Mouse (Mus musculus): Measurements from ENCODE around the gene Cltrn. TPM values are rescaled to one million over a fixed set of nuclear protein-coding genes. Genes with fewer than 3 reads are reported as not detected.
A peak's percentile ranks its signal among the peaks of the same experiment; 100 is the strongest.

Cltrn gene
- 0.33 and 0.39 TPM in 2 replicates for polyA plus RNA-seq (2016; fragmentation: Nextera tagmentation; extraction: Ambion mirVana)

- Histone ChIP-seq H3K4me1 (peaks cover 6% of the 10 kb centered on the region; the same call in 1 of the 2 replicates), H3K9me3 (no peaks in the 10 kb centered on the region), H3K27me3 (replicated peaks; ENCODE audit: low read depth, poor library complexity, severe bottlenecking) (peaks cover 80% of the 10 kb centered on the region), H3K4me3 (no peak within 1 kb of the TSS), H3K27ac (replicated peaks) (no peak within 1 kb of the TSS), H3K36me3 (replicated peaks) (no peaks in the 10 kb centered on the region)
- DNase-seq (ENCODE audit: low spot score) = no peak
- WGBS = 89% methylated on average over 4 of the region's 4 CpGs
Measured at GRCm38 (mm10) chrX:164088582-164088981, at the start of gene Cltrn. Cltrn (plus strand) TSS chrX:164088830.

- H3K27ac ChIP-seq (replicated peaks) = no peak overlapping the region
- no peaks in the 10 kb centered on the region for H3K36me3 ChIP-seq (replicated peaks)
- H3K9me3 ChIP-seq = no peaks in the 10 kb centered on the region
- H3K27me3 ChIP-seq (replicated peaks; ENCODE audit: low read depth, poor library complexity, severe bottlenecking) = peaks cover 77% of the 10 kb centered on the region
- H3K4me1 ChIP-seq = no peaks in the 10 kb centered on the region
- WGBS = 43% methylated on average over 2 of the region's 2 CpGs
- H3K4me3 ChIP-seq = no peak overlapping the region
- no peak for DNase-seq (ENCODE audit: low spot score)
Measured at GRCm38 (mm10) chrX:164038882-164039281, 49.7 kb upstream of the Cltrn start.

DNA sequence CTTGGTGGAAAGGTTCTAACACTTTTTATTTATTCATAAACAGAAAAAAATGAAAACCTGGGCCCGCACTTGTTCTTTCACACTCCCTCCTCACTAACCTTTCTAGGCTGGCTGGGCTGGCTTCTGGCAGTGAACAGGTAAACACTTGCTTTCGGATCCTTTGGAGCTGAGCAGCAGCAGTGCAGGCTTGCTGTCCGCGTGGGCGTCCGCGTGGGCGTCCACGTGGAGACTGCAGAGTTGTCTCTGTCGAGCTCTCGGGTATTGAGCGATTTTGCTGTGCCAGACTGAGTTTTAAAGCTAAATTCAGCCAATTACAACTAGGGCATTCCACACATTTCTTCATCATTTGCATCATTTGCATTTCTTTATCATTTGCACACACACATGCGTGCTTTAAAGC, 46.6 kb upstream of the Cltrn start:
- Histone ChIP-seq H3K4me1 (no peaks in the 10 kb centered on the region), H3K4me3 (no peak overlapping the region), H3K27me3 (replicated peaks; ENCODE audit: low read depth, poor library complexity, severe bottlenecking) (peaks cover 83% of the 10 kb centered on the region), H3K9me3 (no peaks in the 10 kb centered on the region), H3K36me3 (replicated peaks) (no peaks in the 10 kb centered on the region), H3K27ac (replicated peaks) (no peak overlapping the region)
- 67% methylated on average over 13 of the region's 13 CpGs for WGBS
- no peak for DNase-seq (ENCODE audit: low spot score)

- Histone ChIP-seq H3K9me3 (no peaks in the 10 kb centered on the region), H3K27me3 (replicated peaks; ENCODE audit: low read depth, poor library complexity, severe bottlenecking) (peaks cover 54% of the 10 kb centered on the region), H3K36me3 (replicated peaks) (no peaks in the 10 kb centered on the region), H3K4me1 (no peaks in the 10 kb centered on the region), H3K4me3 (no peak overlapping the region), H3K27ac (replicated peaks) (no peak overlapping the region)
- DNase-seq (ENCODE audit: low spot score) = no peak
- WGBS = 83% methylated on average over 2 of the region's 2 CpGs
Measured at GRCm38 (mm10) chrX:164046736-164047135, 41.9 kb upstream of the Cltrn start.

- H3K36me3 ChIP-seq (replicated peaks) = no peaks in the 10 kb centered on the region
- no peak overlapping the region for H3K4me3 ChIP-seq
- H3K27me3 ChIP-seq (replicated peaks; ENCODE audit: low read depth, poor library complexity, severe bottlenecking) = peaks cover 67% of the 10 kb centered on the region
- H3K9me3 ChIP-seq = no peaks in the 10 kb centered on the region
- DNase-seq (ENCODE audit: low spot score) = no peak
- no peaks in the 10 kb centered on the region; the same call in 1 of the 2 replicates for H3K4me1 ChIP-seq
- WGBS = 87% methylated on average over 4 of the region's 4 CpGs
- no peak overlapping the region for H3K27ac ChIP-seq (replicated peaks)
Measured at GRCm38 (mm10) chrX:164055726-164056125, 32.9 kb upstream of the Cltrn start.

- Histone ChIP-seq H3K4me3 (no peak overlapping the region), H3K27ac (replicated peaks) (no peak overlapping the region), H3K27me3 (replicated peaks; ENCODE audit: low read depth, poor library complexity, severe bottlenecking) (peaks cover 92% of the 10 kb centered on the region), H3K4me1 (no peaks in the 10 kb centered on the region; the same call in 1 of the 2 replicates), H3K36me3 (replicated peaks) (no peaks in the 10 kb centered on the region), H3K9me3 (no peaks in the 10 kb centered on the region)
- DNase-seq (ENCODE audit: low spot score) = no peak
- 85% methylated on average over 3 of the region's 3 CpGs for WGBS
Measured at GRCm38 (mm10) chrX:164058523-164058922, 30.1 kb upstream of the Cltrn start.

DNA sequence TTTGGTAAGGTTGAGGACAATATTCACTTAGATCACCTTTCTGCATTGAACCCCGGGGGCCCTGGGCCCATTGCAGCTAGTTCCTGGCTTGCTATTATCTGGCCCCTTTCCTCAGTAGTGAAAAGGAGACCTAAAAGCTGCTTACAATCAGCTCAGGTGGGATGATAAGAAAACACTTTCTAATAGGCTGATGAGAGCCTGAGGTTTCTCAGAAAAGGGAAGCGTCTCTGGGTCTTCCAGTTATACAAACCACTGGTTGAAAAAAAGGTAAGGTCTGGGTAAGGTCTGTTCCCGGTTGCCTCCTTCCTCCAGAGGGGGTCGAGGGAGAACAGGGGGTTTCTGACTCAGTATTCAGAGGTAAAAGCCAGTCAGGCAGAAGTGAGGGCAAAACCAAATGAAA, 29.6 kb upstream of the Cltrn start:
- no peaks in the 10 kb centered on the region for H3K36me3 ChIP-seq (replicated peaks)
- no peaks in the 10 kb centered on the region for H3K9me3 ChIP-seq
- H3K27ac ChIP-seq (replicated peaks) = no peak overlapping the region
- DNase-seq (ENCODE audit: low spot score) = no peak
- WGBS = 70% methylated on average over 4 of the region's 4 CpGs
- peaks cover 92% of the 10 kb centered on the region for H3K27me3 ChIP-seq (replicated peaks; ENCODE audit: low read depth, poor library complexity, severe bottlenecking)
- H3K4me1 ChIP-seq = no peaks in the 10 kb centered on the region; the same call in 1 of the 2 replicates
- no peak overlapping the region for H3K4me3 ChIP-seq

DNA sequence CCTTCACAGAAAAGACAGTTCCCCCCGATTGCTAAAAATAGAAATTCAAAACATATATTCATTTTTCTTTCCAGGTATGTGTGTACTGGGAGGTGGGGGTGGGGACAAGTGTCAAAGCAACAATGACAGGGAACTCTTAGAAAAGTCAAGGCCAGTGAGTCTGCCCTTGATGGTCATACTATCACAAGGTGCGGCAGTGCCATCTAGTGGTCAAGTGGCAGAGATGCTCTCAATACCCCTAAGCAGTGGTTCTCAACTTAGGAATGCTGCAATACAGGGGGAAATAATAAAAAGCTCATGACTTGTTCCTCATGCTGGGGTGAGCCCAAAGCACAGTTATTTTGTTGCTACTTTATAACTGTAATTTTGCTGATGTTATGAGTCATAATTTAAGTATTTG, 22.4 kb upstream of the Cltrn start:
- peaks cover 54% of the 10 kb centered on the region for H3K27me3 ChIP-seq (replicated peaks; ENCODE audit: low read depth, poor library complexity, severe bottlenecking)
- WGBS = 12% methylated on average over 2 of the region's 2 CpGs
- peak; percentile 63 for DNase-seq (ENCODE audit: low spot score)
- H3K36me3 ChIP-seq (replicated peaks) = peaks cover 3% of the 10 kb centered on the region
- no peak overlapping the region for H3K27ac ChIP-seq (replicated peaks)
- no peaks in the 10 kb centered on the region for H3K9me3 ChIP-seq
- H3K4me1 ChIP-seq = no peaks in the 10 kb centered on the region
- H3K4me3 ChIP-seq = no peak overlapping the region

- H3K4me1 ChIP-seq = no peaks in the 10 kb centered on the region
- WGBS = 85% methylated on average over 4 of the region's 4 CpGs
- no peak overlapping the region for H3K4me3 ChIP-seq
- peaks cover 28% of the 10 kb centered on the region for H3K36me3 ChIP-seq (replicated peaks)
- H3K27ac ChIP-seq (replicated peaks) = no peak overlapping the region
- peaks cover 38% of the 10 kb centered on the region for H3K27me3 ChIP-seq (replicated peaks; ENCODE audit: low read depth, poor library complexity, severe bottlenecking)
- no peak for DNase-seq (ENCODE audit: low spot score)
- H3K9me3 ChIP-seq = no peaks in the 10 kb centered on the region
Measured at GRCm38 (mm10) chrX:164068968-164069367, 19.7 kb upstream of the Cltrn start.

- peaks cover 5% of the 10 kb centered on the region; the same call in 1 of the 2 replicates for H3K4me1 ChIP-seq
- H3K4me3 ChIP-seq = peak within 1 kb of the TSS; percentile 68
- peak within 1 kb of the TSS; percentile 94 for H3K27ac ChIP-seq (replicated peaks)
- 0 out of 2 replicates have a peak, but pooled peaks cover 2% of the 10 kb centered on the region for H3K9me3 ChIP-seq
- WGBS = 25% methylated on average over 54 of the region's 54 CpGs
- DNase-seq (ENCODE audit: low spot score) = peak; percentile 91
- peaks cover 28% of the 10 kb centered on the region for H3K36me3 ChIP-seq (replicated peaks)
- peaks cover 59% of the 10 kb centered on the region for H3K27me3 ChIP-seq (replicated peaks; ENCODE audit: low read depth, poor library complexity, severe bottlenecking)
Measured at GRCm38 (mm10) chrX:164076040-164076775, 12.4 kb upstream of the Cltrn start, which contains the start of gene Siah1b. Siah1b (minus strand) TSS chrX:164076493.

- Histone ChIP-seq H3K36me3 (replicated peaks) (no peaks in the 10 kb centered on the region), H3K4me1 (no peaks in the 10 kb centered on the region), H3K9me3 (no peaks in the 10 kb centered on the region), H3K27ac (replicated peaks) (no peak overlapping the region), H3K4me3 (no peak overlapping the region), H3K27me3 (replicated peaks; ENCODE audit: low read depth, poor library complexity, severe bottlenecking) (peaks cover 47% of the 10 kb centered on the region)
- 90% methylated on average over 9 of the region's 9 CpGs for WGBS
- DNase-seq (ENCODE audit: low spot score) = no peak
Measured at GRCm38 (mm10) chrX:164082030-164082429, 6.6 kb upstream of the Cltrn start.

- Histone ChIP-seq H3K27ac (replicated peaks) (no peak overlapping the region), H3K9me3 (no peaks in the 10 kb centered on the region), H3K27me3 (replicated peaks; ENCODE audit: low read depth, poor library complexity, severe bottlenecking) (peaks cover 83% of the 10 kb centered on the region), H3K36me3 (replicated peaks) (no peaks in the 10 kb centered on the region), H3K4me1 (peaks cover 6% of the 10 kb centered on the region; the same call in 1 of the 2 replicates), H3K4me3 (no peak overlapping the region)
- 79% methylated on average over 11 of the region's 11 CpGs for WGBS
- no peak for DNase-seq (ENCODE audit: low spot score)
Measured at GRCm38 (mm10) chrX:164089916-164090315, 1.3 kb downstream of the Cltrn start.
